Mouse (Mus musculus) midbrain, embryonic 11.5 days (tissue): ENCODE measurements around the gene Adarb1. TPM values are rescaled to one million over a fixed set of nuclear protein-coding genes. Genes with fewer than 3 reads are reported as not detected.

Experiments used
- ATAC-seq: fragments of 200-750 bp; cut with Nextera tagmentation; 2 replicates; pipeline ENCODE4 v1.8.0; 2017; ENCODE audit warnings: moderate TSS enrichment, moderate library complexity; ENCODE audit not compliant: low FRiP score
- DNase-seq: peaks from one replicate; pipeline ENCODE4 v3.0.0; 2015; ENCODE audit warnings: low spot score; ENCODE audit errors: missing footprints
- H3K27ac ChIP-seq: fragments of 300-500 bp; sonication (generic); 2 replicates; pipeline ENCODE4 v1.5.1; 2014; ENCODE audit warnings: low read depth, low read length
- H3K27me3 ChIP-seq: fragments of 300-500 bp; sonication (generic); 2 replicates; pipeline ENCODE4 v1.6.1; 2014; ENCODE audit warnings: mild to moderate bottlenecking, low read length, moderate library complexity, mixed read lengths; ENCODE audit not compliant: control insufficient read depth, insufficient read depth
- H3K36me3 ChIP-seq: fragments of 300-500 bp; sonication (generic); 2 replicates; pipeline ENCODE4 v1.6.1; 2014; ENCODE audit warnings: mild to moderate bottlenecking, low read length, moderate library complexity, mixed read lengths; ENCODE audit not compliant: control insufficient read depth, insufficient read depth
- H3K4me1 ChIP-seq: fragments of 300-500 bp; sonication (generic); 2 replicates; pipeline ENCODE4 v1.6.1; 2014; ENCODE audit warnings: low read length; ENCODE audit not compliant: control insufficient read depth, insufficient read depth
- H3K4me2 ChIP-seq: fragments of 300-500 bp; sonication (generic); 2 replicates; pipeline ENCODE4 v1.6.1; 2014; ENCODE audit warnings: mild to moderate bottlenecking, moderate library complexity
- H3K4me3 ChIP-seq: fragments of 300-500 bp; sonication (generic); 2 replicates; pipeline ENCODE4 v1.5.1; 2014; ENCODE audit warnings: low read depth, low read length
- H3K9ac ChIP-seq: fragments of 300-500 bp; sonication (generic); 2 replicates; pipeline ENCODE4 v1.6.1; 2014; ENCODE audit warnings: low read length
- H3K9me3 ChIP-seq: fragments of 300-500 bp; sonication (generic); 2 replicates; pipeline ENCODE4 v1.6.1; 2016; ENCODE audit warnings: low read length; ENCODE audit not compliant: control insufficient read depth
- WGBS: fragments of 180-500 bp; shearing (Covaris S2); extraction: QIAGEN DNeasy Blood & Tissue Kit; methylation state at CpG from one replicate; pipeline ENCODE4 v1.1.7; 2014; 5-methylcytosine and 5-hydroxymethylcytosine counted together
- polyA plus RNA-seq: library from polyadenylated mRNA; unstranded; fragments of >200 nt; fragmentation: Nextera tagmentation; extraction: Ambion mirVana; gene quantifications from 2 replicates; pipeline ENCODE4 v1.2.1, GENCODE M21; 2014

The Adarb1 gene
- polyA plus RNA-seq = 5.8 and 7.4 TPM in 2 replicates

GRCm38 (mm10) chr10:77418138-77418537 is at the start of gene Adarb1:
TSS of gene Adarb1 (minus strand) at chr10:77418270.
- peak; percentile 96 for ATAC-seq
- WGBS = under 1% methylated on average over 56 of the region's 57 CpGs
- peaks cover 13% of the 10 kb centered on the region for H3K27me3 ChIP-seq
- H3K4me3 ChIP-seq = peak within 1 kb of the TSS; percentile 69
- no peaks in the 10 kb centered on the region for H3K36me3 ChIP-seq
- H3K9me3 ChIP-seq = no peaks in the 10 kb centered on the region; the same call in 1 of the 2 replicates
- DNase-seq = peak; percentile 100
- peak within 1 kb of the TSS; percentile 80 for H3K4me2 ChIP-seq
- no peak within 1 kb of the TSS; the same call in 1 of the 2 replicates for H3K27ac ChIP-seq
- H3K4me1 ChIP-seq = peaks cover 14% of the 10 kb centered on the region
- H3K9ac ChIP-seq = peak within 1 kb of the TSS; percentile 76

DNA sequence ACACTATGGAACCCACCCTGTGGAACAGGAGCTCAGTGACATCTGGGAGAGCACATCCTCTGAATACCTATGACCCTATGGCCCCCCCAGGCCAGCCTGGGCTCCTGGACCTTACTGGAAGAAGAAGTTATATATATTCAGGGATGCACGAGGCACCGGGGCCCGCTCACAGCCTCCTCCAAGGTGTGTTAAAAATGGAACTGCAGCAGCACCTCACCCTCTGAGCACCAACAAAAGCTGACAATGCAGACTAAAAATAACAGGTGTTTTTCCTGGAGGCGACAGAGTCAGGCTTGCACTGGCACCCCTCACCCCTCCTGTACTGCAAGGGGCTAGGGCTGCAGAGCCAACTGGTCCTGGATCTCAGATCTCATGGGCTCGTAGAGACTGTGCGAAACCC is 49.3 kb upstream of the Adarb1 start:
- Histone ChIP-seq H3K4me2 (no peak overlapping the region), H3K36me3 (no peaks in the 10 kb centered on the region), H3K27me3 (no peaks in the 10 kb centered on the region), H3K27ac (no peak overlapping the region), H3K9ac (no peak overlapping the region), H3K9me3 (no peaks in the 10 kb centered on the region), H3K4me1 (no peaks in the 10 kb centered on the region), H3K4me3 (no peak overlapping the region)
- no peak for DNase-seq
- WGBS = 90% methylated on average over 6 of the region's 6 CpGs
- no peak for ATAC-seq

GRCm38 (mm10) chr10:77465902-77466301 is 47.8 kb upstream of the Adarb1 start:
- 86% methylated on average over 5 of the region's 5 CpGs for WGBS
- H3K9ac ChIP-seq = no peak overlapping the region
- no peaks in the 10 kb centered on the region for H3K4me1 ChIP-seq
- no peaks in the 10 kb centered on the region for H3K27me3 ChIP-seq
- H3K9me3 ChIP-seq = no peaks in the 10 kb centered on the region
- H3K4me2 ChIP-seq = no peak overlapping the region
- H3K36me3 ChIP-seq = no peaks in the 10 kb centered on the region
- no peak overlapping the region for H3K4me3 ChIP-seq
- ATAC-seq (no peak), DNase-seq (no peak)
- H3K27ac ChIP-seq = no peak overlapping the region

DNA sequence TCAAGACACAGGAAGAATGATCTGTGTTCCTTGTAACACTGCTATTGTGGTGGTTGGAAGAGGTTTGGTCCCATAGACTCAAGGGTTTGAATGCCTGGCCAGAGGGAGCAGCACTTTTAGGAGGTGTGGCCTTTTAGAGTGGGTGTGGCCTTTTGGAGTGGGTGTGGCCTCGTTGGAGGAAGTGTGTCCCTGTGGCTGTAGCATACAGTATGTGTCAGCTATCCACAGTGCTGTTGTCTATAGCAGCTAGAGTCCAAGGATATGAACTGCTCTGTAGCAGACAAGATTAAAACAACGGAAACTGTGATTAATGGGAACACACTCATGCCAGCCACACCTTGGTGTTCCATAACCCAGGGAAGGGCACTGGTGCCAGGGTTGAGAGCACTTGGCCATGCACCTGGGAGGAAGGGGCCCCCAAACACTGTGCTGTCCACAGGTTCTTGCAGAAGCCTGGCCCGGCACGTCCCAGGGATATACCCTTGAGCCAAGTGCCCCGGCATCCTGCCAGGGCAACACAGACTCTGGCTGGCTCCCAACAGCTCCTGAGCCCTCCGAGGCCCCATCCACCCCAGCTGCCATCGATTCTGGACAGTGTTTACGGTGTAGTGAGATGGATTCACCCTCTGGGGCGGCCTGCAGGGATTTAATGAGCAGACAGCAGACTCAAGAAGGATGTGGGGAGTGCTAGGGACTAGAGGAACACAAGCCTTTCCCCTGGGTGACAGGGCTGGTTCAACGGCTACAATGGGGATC is 46.3 kb upstream of the Adarb1 start:
- no peak overlapping the region for H3K27ac ChIP-seq
- no peaks in the 10 kb centered on the region for H3K9me3 ChIP-seq
- no peaks in the 10 kb centered on the region for H3K27me3 ChIP-seq
- H3K9ac ChIP-seq = no peak overlapping the region
- ATAC-seq (no peak), DNase-seq (peak; percentile 66)
- no peaks in the 10 kb centered on the region for H3K36me3 ChIP-seq
- no peaks in the 10 kb centered on the region for H3K4me1 ChIP-seq
- no peak overlapping the region for H3K4me2 ChIP-seq
- no peak overlapping the region for H3K4me3 ChIP-seq
- 80% methylated on average over 10 of the region's 10 CpGs for WGBS

DNA sequence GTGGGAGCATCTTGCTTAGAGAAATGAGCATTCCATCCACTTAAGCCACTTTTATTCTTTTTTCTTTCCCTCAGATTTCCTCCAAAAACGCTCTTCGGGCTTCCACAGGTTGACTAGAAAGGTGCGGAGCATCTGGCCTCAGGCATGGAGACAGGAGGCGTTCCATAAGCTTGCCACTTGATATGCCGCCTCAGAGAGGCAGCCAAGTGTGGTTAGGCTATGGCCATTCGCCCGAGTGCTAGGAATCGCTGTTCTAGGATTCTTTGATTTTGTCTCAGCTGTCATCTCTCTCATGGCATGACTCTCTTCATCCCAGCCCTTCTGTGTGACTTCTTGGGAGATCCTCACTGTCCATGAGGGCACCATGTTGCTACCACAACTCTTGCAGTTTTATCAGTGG is 43.1 kb upstream of the Adarb1 start:
- Histone ChIP-seq H3K36me3 (no peaks in the 10 kb centered on the region), H3K4me3 (no peak overlapping the region), H3K4me2 (no peak overlapping the region), H3K9ac (no peak overlapping the region), H3K27ac (no peak overlapping the region), H3K9me3 (no peaks in the 10 kb centered on the region), H3K27me3 (no peaks in the 10 kb centered on the region), H3K4me1 (no peaks in the 10 kb centered on the region)
- 91% methylated on average over 8 of the region's 8 CpGs for WGBS
- ATAC-seq (no peak), DNase-seq (no peak)

- ATAC-seq (no peak), DNase-seq (no peak)
- no peak overlapping the region for H3K4me3 ChIP-seq
- H3K27me3 ChIP-seq = no peaks in the 10 kb centered on the region
- no peaks in the 10 kb centered on the region for H3K4me1 ChIP-seq
- no peak overlapping the region for H3K4me2 ChIP-seq
- no peaks in the 10 kb centered on the region for H3K9me3 ChIP-seq
- 89% methylated on average over 3 of the region's 3 CpGs for WGBS
- no peaks in the 10 kb centered on the region for H3K36me3 ChIP-seq
- H3K27ac ChIP-seq = no peak overlapping the region
- no peak overlapping the region for H3K9ac ChIP-seq
Observed at GRCm38 (mm10) chr10:77457701-77458100, 39.6 kb upstream of the Adarb1 start.

DNA sequence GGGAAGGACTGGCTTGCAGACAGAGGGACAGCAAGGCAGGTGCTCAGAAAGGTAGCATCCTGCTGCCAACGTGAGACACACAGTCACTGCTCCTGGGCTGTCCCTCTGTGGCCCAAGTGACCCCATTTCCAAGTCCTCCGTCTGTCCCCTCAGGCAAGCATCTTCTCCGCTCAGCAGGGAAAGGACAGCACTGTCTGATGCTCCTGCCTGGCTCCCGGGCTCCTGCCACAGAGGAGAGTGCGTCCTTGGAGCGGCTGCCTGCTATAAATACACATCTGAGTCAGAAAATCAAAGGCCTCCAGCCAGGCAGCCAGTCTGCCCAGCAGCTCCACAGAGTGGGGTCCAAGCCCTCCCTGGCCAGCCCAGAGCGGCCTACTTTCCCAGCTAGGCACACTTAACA is 38.4 kb upstream of the Adarb1 start:
- Histone ChIP-seq H3K4me1 (no peaks in the 10 kb centered on the region), H3K9ac (no peak overlapping the region), H3K4me3 (no peak overlapping the region), H3K27ac (no peak overlapping the region), H3K36me3 (no peaks in the 10 kb centered on the region), H3K9me3 (no peaks in the 10 kb centered on the region), H3K4me2 (no peak overlapping the region), H3K27me3 (no peaks in the 10 kb centered on the region)
- DNase-seq (no peak), ATAC-seq (no peak)
- 58% methylated on average over 7 of the region's 7 CpGs for WGBS

DNA sequence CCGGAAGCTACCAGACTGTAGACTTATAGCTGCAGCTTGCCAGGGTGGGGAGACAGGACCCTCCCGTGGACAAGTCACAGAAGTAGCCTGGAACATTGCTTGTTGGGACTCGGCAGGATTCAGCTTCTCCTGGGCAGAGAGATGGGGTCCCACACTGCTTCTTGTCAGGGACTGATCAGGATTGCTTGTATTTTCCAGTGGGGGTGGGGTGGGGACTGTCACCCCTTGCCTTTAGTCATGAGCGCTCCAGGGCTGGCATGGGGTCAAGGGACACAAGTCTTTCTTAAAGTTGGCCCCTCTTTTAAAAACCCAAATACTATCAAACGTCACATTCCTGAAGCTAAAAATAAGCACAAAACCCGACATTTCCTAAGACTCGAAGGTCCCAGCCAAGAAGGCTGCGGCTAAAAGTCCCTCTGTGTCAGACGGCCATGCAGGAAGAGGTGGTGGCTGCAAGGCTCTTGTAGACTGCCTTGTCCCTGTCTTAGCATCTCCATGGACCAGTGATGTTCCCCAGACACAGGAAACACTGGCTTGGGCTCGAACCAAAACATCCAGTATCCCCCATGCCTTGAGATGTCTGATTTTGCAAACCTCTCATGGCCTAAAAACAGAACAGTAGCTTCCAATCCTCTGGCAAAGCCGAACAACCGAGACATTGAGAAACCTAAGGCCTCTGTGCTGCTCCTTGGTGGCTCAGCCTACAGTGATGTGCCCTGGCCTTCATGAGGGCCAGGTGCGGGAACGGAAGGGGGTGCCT is 37.4 kb upstream of the Adarb1 start:
- H3K4me2 ChIP-seq = no peak overlapping the region
- DNase-seq = peak; percentile 54
- no peaks in the 10 kb centered on the region for H3K9me3 ChIP-seq
- H3K4me1 ChIP-seq = no peaks in the 10 kb centered on the region
- 83% methylated on average over 14 of the region's 14 CpGs for WGBS
- H3K36me3 ChIP-seq = no peaks in the 10 kb centered on the region
- no peaks in the 10 kb centered on the region for H3K27me3 ChIP-seq
- no peak overlapping the region for H3K27ac ChIP-seq
- no peak for ATAC-seq
- no peak overlapping the region for H3K4me3 ChIP-seq
- H3K9ac ChIP-seq = no peak overlapping the region

GRCm38 (mm10) chr10:77454795-77455194 is 36.7 kb upstream of the Adarb1 start:
- Histone ChIP-seq H3K4me3 (no peak overlapping the region), H3K4me1 (no peaks in the 10 kb centered on the region), H3K27ac (no peak overlapping the region), H3K9me3 (no peaks in the 10 kb centered on the region), H3K36me3 (no peaks in the 10 kb centered on the region), H3K9ac (no peak overlapping the region), H3K27me3 (no peaks in the 10 kb centered on the region), H3K4me2 (no peak overlapping the region)
- no peak for ATAC-seq
- peak; percentile 39 for DNase-seq
- WGBS = 86% methylated on average over 6 of the region's 6 CpGs
